Mouse (Mus musculus) NIH3T3 (cell line): ENCODE measurements at regions not wholly inside any gene's neighbourhood (a gene's known extent, or its start where the extent isn't known, plus 50 kb on each side); places are given as distances from the start of the nearest gene placed in this dataset.

ENCODE experiments used
- DNase-seq: peaks from one replicate; pipeline ENCODE4 v3.0.0-alpha.2; 2012; ENCODE audit warnings: low read depth

- DNase-seq = no peak
Measured at GRCm38 (mm10) chr7:90059249-90059628, 70.8 kb upstream of the Picalm start.

GRCm38 (mm10) chr7:90059629-90060301, 70.2 kb upstream of the Picalm start:
- no peak for DNase-seq

GRCm38 (mm10) chr7:90060343-90061175, 69.5 kb upstream of the Picalm start:
- no peak for DNase-seq

GRCm38 (mm10) chr7:90061701-90062100, 68.3 kb upstream of the Picalm start:
- DNase-seq = peak; percentile 31

GRCm38 (mm10) chr7:90062874-90063273, 67.1 kb upstream of the Picalm start:
- DNase-seq = no peak

- no peak for DNase-seq
Measured at GRCm38 (mm10) chr7:90064198-90064597, 65.8 kb upstream of the Picalm start.

GRCm38 (mm10) chr7:90065269-90065955, 64.6 kb upstream of the Picalm start:
- no peak for DNase-seq

- no peak for DNase-seq
Measured at GRCm38 (mm10) chr7:90066275-90066674, 63.7 kb upstream of the Picalm start.

GRCm38 (mm10) chr7:90067961-90068665, 61.9 kb upstream of the Picalm start:
- no peak for DNase-seq

- DNase-seq = no peak
Measured at GRCm38 (mm10) chr7:90070267-90070666, 59.7 kb upstream of the Picalm start.

- no peak for DNase-seq
Measured at GRCm38 (mm10) chr7:90073865-90074264, 56.1 kb upstream of the Picalm start.

GRCm38 (mm10) chr7:90074592-90074991, 55.4 kb upstream of the Picalm start:
- no peak for DNase-seq

GRCm38 (mm10) chr7:90077565-90077964, 52.4 kb upstream of the Picalm start:
- DNase-seq = no peak

- no peak for DNase-seq
Measured at GRCm38 (mm10) chr7:90080083-90080772, 49.8 kb upstream of the Picalm start.
